In genomic region chr14:118422351-118423001, GRCm38 (mm10) we compare ENCODE assay signal across 8 mouse cellular contexts.
DNase-seq lines count a peak whose midpoint lies in the region; ATAC-seq lines count a peak whose summit lies in the region.

No protein-coding gene starts in this region.

- H3K27ac ChIP-seq in forebrain, embryonic 16.5 days (ENCODE audit: low read length) = no peak overlapping the region
- peak overlapping the region; percentile 5; the same call in 1 of the 2 replicates for H3K27ac ChIP-seq in midbrain, embryonic 16.5 days (ENCODE audit: low read length)

- H3K9me3 ChIP-seq in forebrain, embryonic 16.5 days (ENCODE audit: control insufficient read depth, low read length) = peaks cover 10% of the 10 kb centered on the region; the same call in 1 of the 2 replicates
- H3K9me3 ChIP-seq in midbrain, embryonic 16.5 days (replicated peaks; ENCODE audit: control insufficient read depth, low read length, poor library complexity, severe bottlenecking) = no peaks in the 10 kb centered on the region; the same call in 1 of the 2 replicates

- peak overlapping the region; percentile 51 for H3K9ac ChIP-seq in forebrain, embryonic 16.5 days (replicated peaks; ENCODE audit: low read depth, low read length)
- H3K9ac ChIP-seq in midbrain, embryonic 16.5 days (ENCODE audit: low read depth, low read length) = peak overlapping the region; percentile 59

- peak; percentile 7 for DNase-seq in layer of hippocampus, adult 11-12 months (ENCODE audit: low spot score)
- DNase-seq in layer of hippocampus, adult 9-10 months (ENCODE audit: low spot score) = no peak
- peak; percentile 18 to 22 for DNase-seq in left cerebral cortex, postnatal 14 days (ENCODE audit: low spot score in 2 of 2)
- no peak for DNase-seq in thymus, postnatal 10 days (ENCODE audit: low spot score in 2 of 2)
- no peak for DNase-seq in urinary bladder, postnatal 25 days (ENCODE audit: low spot score)

- H3K4me3 ChIP-seq in forebrain, embryonic 16.5 days (replicated peaks; ENCODE audit: low read length) = peak overlapping the region; percentile 42
- peak overlapping the region; percentile 35 for H3K4me3 ChIP-seq in midbrain, embryonic 16.5 days (ENCODE audit: low read depth, low read length)

- peak overlapping the region; percentile 79 for H3K4me2 ChIP-seq in forebrain, embryonic 16.5 days (ENCODE audit: low read length)
- H3K4me2 ChIP-seq in midbrain, embryonic 16.5 days (ENCODE audit: low read length) = peak overlapping the region; percentile 77

- peaks cover 8% of the 10 kb centered on the region for H3K4me1 ChIP-seq in forebrain, embryonic 16.5 days (replicated peaks; ENCODE audit: control insufficient read depth, insufficient read depth, low read length)
- peaks cover 7% of the 10 kb centered on the region; the same call in 1 of the 2 replicates for H3K4me1 ChIP-seq in midbrain, embryonic 16.5 days (ENCODE audit: control insufficient read depth, insufficient read depth, low read length)

- H3K36me3 ChIP-seq in forebrain, embryonic 16.5 days (ENCODE audit: control insufficient read depth, insufficient read depth) = no peaks in the 10 kb centered on the region
- no peaks in the 10 kb centered on the region for H3K36me3 ChIP-seq in midbrain, embryonic 16.5 days (ENCODE audit: control insufficient read depth, insufficient read depth, low read length)

- WGBS in forebrain, embryonic 16.5 days = under 1% methylated on average over 17 of the region's 17 CpGs
- WGBS in midbrain, embryonic 16.5 days = under 1% methylated on average over 17 of the region's 17 CpGs

- H3K27me3 ChIP-seq in forebrain, embryonic 16.5 days (replicated peaks; ENCODE audit: control insufficient read depth, insufficient read depth, low read length) = 0 out of 2 replicates have a peak, but pooled peaks cover under 1% of the 10 kb centered on the region
- H3K27me3 ChIP-seq in midbrain, embryonic 16.5 days (ENCODE audit: control insufficient read depth, insufficient read depth, low read depth, low read length) = no peaks in the 10 kb centered on the region

- intact Hi-C loops in left cerebral cortex, postnatal 14 days (cut with DNase I) = no loop called here

- peak; percentile 77 for ATAC-seq in forebrain, embryonic 16.5 days
- peak; percentile 81 for ATAC-seq in midbrain, embryonic 16.5 days
- ATAC-seq in CD4-positive, CD25-positive, alpha-beta regulatory T cell, adult 4 months = no peak

Comparison
In these comparisons a context has a peak if more than half of its experiments do, and no peak if none do; other contexts are left out.
1. DNase-seq: peak in layer of hippocampus, adult 11-12 months (single experiment) and left cerebral cortex, postnatal 14 days (2 of 2); none in layer of hippocampus, adult 9-10 months (single experiment), thymus, postnatal 10 days (0 of 2) and urinary bladder, postnatal 25 days (single experiment).